Mouse (Mus musculus) ES-E14 (cell line): ENCODE results near the gene Setd1b. TPM values are rescaled to one million over a fixed set of nuclear protein-coding genes. Genes with fewer than 3 reads are reported as not detected.

ENCODE experiments used
- DNase-seq: peaks from one replicate; pipeline ENCODE4 v3.0.0-alpha.2; 2013; ENCODE audit warnings: low read depth, low spot score
- H3K27ac ChIP-seq: 2 replicates; pipeline ENCODE4 v1.5.1; 2012; ENCODE audit warnings: low read depth, mild to moderate bottlenecking, low read length, moderate library complexity, mixed read lengths; ENCODE audit not compliant: poor library complexity, insufficient read depth, severe bottlenecking
- H3K36me3 ChIP-seq: 2 replicates; pipeline ENCODE4 v1.6.1; 2012; ENCODE audit warnings: mild to moderate bottlenecking, low read length, moderate library complexity, mixed read lengths; ENCODE audit not compliant: control insufficient read depth, poor library complexity, insufficient read depth, severe bottlenecking
- H3K4me1 ChIP-seq, 2 experiments: fragments of 150-350 bp in 1 of 2; sonication (generic) in 1 of 2; 2 replicates each; pipeline ENCODE4 v1.6.1; 2012; ENCODE audit warnings: low read length in 2 of 2, mild to moderate bottlenecking in 1 of 2, mixed read lengths in 1 of 2; ENCODE audit not compliant: control insufficient read depth in 2 of 2, insufficient read depth in 2 of 2, poor library complexity in 1 of 2
- H3K4me3 ChIP-seq, 2 experiments: fragments of 150-350 bp in 1 of 2; sonication (generic) in 1 of 2; 2 replicates each; pipeline ENCODE4 v1.5.1; 2012; ENCODE audit warnings: low read length in 2 of 2, low read depth in 1 of 2, mild to moderate bottlenecking in 1 of 2, mixed read lengths in 1 of 2; ENCODE audit not compliant: insufficient read depth in 1 of 2, poor library complexity in 1 of 2, severe bottlenecking in 1 of 2
- H3K9ac ChIP-seq: 2 replicates; pipeline ENCODE4 v1.6.1; 2012; ENCODE audit warnings: low read depth, mild to moderate bottlenecking, low read length, mixed read lengths; ENCODE audit not compliant: poor library complexity, insufficient read depth, severe bottlenecking
- H3K9me3 ChIP-seq: fragments of 150-350 bp; sonication (generic); 2 replicates; pipeline ENCODE4 v1.6.1; 2012; ENCODE audit warnings: low read depth, mild to moderate bottlenecking, low read length; ENCODE audit not compliant: control insufficient read depth, insufficient read depth
- CHD2 ChIP-seq: IDR thresholded peaks from 2 replicates; pipeline ENCODE4 v1.6.1; 2014; ENCODE audit warnings: mild to moderate bottlenecking, low read depth, low read length, inconsistent platforms
- HCFC1 ChIP-seq: IDR thresholded peaks from 2 replicates; pipeline ENCODE4 v1.6.1; 2012; ENCODE audit warnings: low read length, inconsistent platforms, borderline replicate concordance; ENCODE audit not compliant: insufficient read depth
- MAFK ChIP-seq: IDR thresholded peaks from 2 replicates; pipeline ENCODE4 v1.6.1; 2014; ENCODE audit warnings: mild to moderate bottlenecking, low read depth, low read length, inconsistent platforms; ENCODE audit not compliant: insufficient read depth
- ZC3H11A ChIP-seq: IDR thresholded peaks from 2 replicates; pipeline ENCODE4 v1.6.1; 2012; ENCODE audit warnings: low read depth, mild to moderate bottlenecking, inconsistent platforms, low read length, borderline replicate concordance
- ZNF384 ChIP-seq: IDR thresholded peaks from 2 replicates; pipeline ENCODE4 v1.6.1; 2012; ENCODE audit warnings: low read depth, low read length, inconsistent platforms
- in situ Hi-C, 2 experiments: fragments of 600-800 bp; cut with MboI; formaldehyde crosslinking; loops; one replicate each; pipeline ENCODE4 v1.15.1; 2025; ENCODE audit warnings: low sequenced_read_pairs in 2 of 2, inconsistent platforms in 1 of 2; ENCODE audit not compliant: unreplicated experiment in 2 of 2
- total RNA-seq: library from RNA; depleted of rRNA; stranded (reverse); fragments of 300-350 nt; gene quantifications from 2 replicates; pipeline ENCODE4 v1.2.3, GENCODE M21; 2012

The Setd1b gene
- total RNA-seq, 1 experiment: 7.6 TPM

GRCm38 (mm10) chr5:123170365-123170764 is 28.4 kb downstream of the Setd1b start:
- no peak for TF ChIP-seq ZC3H11A
- no peak for DNase-seq
- Histone ChIP-seq H3K4me3 (no peak overlapping the region), H3K9me3 (no peaks in the 10 kb centered on the region), H3K4me1 (peaks cover 9 to 32% of the 10 kb centered on the region in 2 experiments; a peak in 3 of 4 replicates), H3K36me3 (peaks cover 13% of the 10 kb centered on the region), H3K27ac (no peak overlapping the region), H3K9ac (no peak overlapping the region)
- in situ Hi-C loops: loop anchor here in 1 of 2 experiments (10.0 kb wide), 1 partner anchor 106 kb away; the partner anchor contains the start of gene Tmem120b

- H3K9ac ChIP-seq: no peak overlapping the region
- DNase-seq: peak; percentile 89
- no peak overlapping the region for H3K27ac ChIP-seq
- no peaks in the 10 kb centered on the region for H3K9me3 ChIP-seq
- H3K4me3 ChIP-seq: peak overlapping the region in 1 of 2 experiments; percentile 27; a peak in 2 of 4 replicates
- H3K4me1 ChIP-seq: peaks cover 4 to 20% of the 10 kb centered on the region in 2 experiments; a peak in 3 of 4 replicates
- H3K36me3 ChIP-seq: peaks cover 2% of the 10 kb centered on the region; the same call in 1 of the 2 replicates
- in situ Hi-C loops: loop anchor here in 1 of 2 experiments (10.0 kb wide), 1 partner anchor 107 kb away; the partner anchor contains the start of gene Tmem120b
- 0 out of 2 replicates have a peak, but pooled peaks have one; percentile 13 for TF ChIP-seq MAFK
- peak; percentile 97 for TF ChIP-seq ZC3H11A
- peak; percentile 36; the same call in 1 of the 2 replicates for TF ChIP-seq ZNF384
- no peak for TF ChIP-seq HCFC1
- no peak for TF ChIP-seq CHD2
Measured at GRCm38 (mm10) chr5:123171646-123172350, 29.8 kb downstream of the Setd1b start.

- H3K9me3 ChIP-seq: no peaks in the 10 kb centered on the region
- TF ChIP-seq ZNF384 (no peak), ZC3H11A (no peak), MAFK (no peak), HCFC1 (no peak), CHD2 (no peak)
- no peak overlapping the region for H3K4me3 ChIP-seq
- no peaks in the 10 kb centered on the region; a peak in 1 of 4 replicates for H3K4me1 ChIP-seq
- no peak for DNase-seq
- no peaks in the 10 kb centered on the region for H3K36me3 ChIP-seq
- H3K9ac ChIP-seq: no peak overlapping the region
- no peak overlapping the region for H3K27ac ChIP-seq
- in situ Hi-C loops: loop anchor here in 1 of 2 experiments (10.0 kb wide), 1 partner anchor 114 kb away; the partner anchor contains the start of gene Tmem120b
Measured at GRCm38 (mm10) chr5:123178792-123179191, 36.8 kb downstream of the Setd1b start.

- no peak for TF ChIP-seq ZNF384
- no peak for TF ChIP-seq MAFK
- TF ChIP-seq ZC3H11A: no peak
- no peak for TF ChIP-seq HCFC1
- TF ChIP-seq CHD2: no peak
- no peaks in the 10 kb centered on the region for H3K9me3 ChIP-seq
- H3K27ac ChIP-seq: no peak overlapping the region
- no peaks in the 10 kb centered on the region for H3K36me3 ChIP-seq
- H3K4me3 ChIP-seq: no peak overlapping the region
- H3K4me1 ChIP-seq: no peaks in the 10 kb centered on the region; a peak in 1 of 4 replicates
- in situ Hi-C loops: no loop called here
- DNase-seq: no peak
- H3K9ac ChIP-seq: no peak overlapping the region
Measured at GRCm38 (mm10) chr5:123180390-123180789, 38.4 kb downstream of the Setd1b start.
